Mouse (Mus musculus): Measurements from ENCODE around the gene Fcor. TPM values are rescaled to one million over a fixed set of nuclear protein-coding genes. Genes with fewer than 3 reads are reported as not detected.

Fcor gene
- 6.8 and 11.7 TPM in 2 replicates for polyA plus RNA-seq (2012; rRNA removed)

- TF ChIP-seq POLR2A (IDR thresholded peaks at IDR 0.05; ENCODE audit: borderline replicate concordance, extremely low read depth, insufficient read depth, insufficient read length, poor library complexity, severe bottlenecking) (0 out of 2 replicates have a peak, but pooled peaks have one; percentile 19), CTCF (IDR thresholded peaks at IDR 0.05; ENCODE audit: borderline replicate concordance, extremely low read depth, insufficient read depth, insufficient read length) (peak; percentile 90)
Observed at GRCm38 (mm10) chr8:3671980-3672491, at the start of gene Fcor. Gene Fcor (minus strand): TSS chr8:3672362.

GRCm38 (mm10) chr8:3721041-3721440, 48.9 kb upstream of the Fcor start:
- DNase-seq (ENCODE audit: low read depth) = peak; percentile 64
- no peak for TF ChIP-seq POLR2A (IDR thresholded peaks at IDR 0.05; ENCODE audit: borderline replicate concordance, extremely low read depth, insufficient read depth, insufficient read length, poor library complexity, severe bottlenecking)
- TF ChIP-seq CTCF (IDR thresholded peaks at IDR 0.05; ENCODE audit: borderline replicate concordance, extremely low read depth, insufficient read depth, insufficient read length) = no peak

More at GRCm38 (mm10) chr8:3671980-3672491, at the start of gene Fcor:
- peak; percentile 94 for DNase-seq (ENCODE audit: low read depth)

GRCm38 (mm10) chr8:3720551-3720950, 48.4 kb upstream of the Fcor start, which contains the start of gene Clec4g:
Gene Clec4g (minus strand): TSS chr8:3720651.
- TF ChIP-seq POLR2A (IDR thresholded peaks at IDR 0.05; ENCODE audit: borderline replicate concordance, extremely low read depth, insufficient read depth, insufficient read length, poor library complexity, severe bottlenecking) = no peak
- no peak for TF ChIP-seq CTCF (IDR thresholded peaks at IDR 0.05; ENCODE audit: borderline replicate concordance, extremely low read depth, insufficient read depth, insufficient read length)
- DNase-seq (ENCODE audit: low read depth) = no peak

- DNase-seq (ENCODE audit: low read depth) = peak; percentile 54
- TF ChIP-seq CTCF (IDR thresholded peaks at IDR 0.05; ENCODE audit: borderline replicate concordance, extremely low read depth, insufficient read depth, insufficient read length) (peak; percentile 84), POLR2A (IDR thresholded peaks at IDR 0.05; ENCODE audit: borderline replicate concordance, extremely low read depth, insufficient read depth, insufficient read length, poor library complexity, severe bottlenecking) (no peak)
Observed at GRCm38 (mm10) chr8:3718559-3718958, 46.4 kb upstream of the Fcor start.

- no peak for TF ChIP-seq CTCF (IDR thresholded peaks at IDR 0.05; ENCODE audit: borderline replicate concordance, extremely low read depth, insufficient read depth, insufficient read length)
- TF ChIP-seq POLR2A (IDR thresholded peaks at IDR 0.05; ENCODE audit: borderline replicate concordance, extremely low read depth, insufficient read depth, insufficient read length, poor library complexity, severe bottlenecking) = no peak
- no peak for DNase-seq (ENCODE audit: low read depth)
Observed at GRCm38 (mm10) chr8:3717321-3717954, 45.3 kb upstream of the Fcor start.

GRCm38 (mm10) chr8:3711646-3712045, 39.5 kb upstream of the Fcor start:
- TF ChIP-seq POLR2A (IDR thresholded peaks at IDR 0.05; ENCODE audit: borderline replicate concordance, extremely low read depth, insufficient read depth, insufficient read length, poor library complexity, severe bottlenecking) (no peak), CTCF (IDR thresholded peaks at IDR 0.05; ENCODE audit: borderline replicate concordance, extremely low read depth, insufficient read depth, insufficient read length) (no peak)
- no peak for DNase-seq (ENCODE audit: low read depth)

GRCm38 (mm10) chr8:3710312-3710711, 38.1 kb upstream of the Fcor start:
- no peak for DNase-seq (ENCODE audit: low read depth)

GRCm38 (mm10) chr8:3707611-3708010, 35.4 kb upstream of the Fcor start:
- DNase-seq (ENCODE audit: low read depth) = no peak
- TF ChIP-seq POLR2A (IDR thresholded peaks at IDR 0.05; ENCODE audit: borderline replicate concordance, extremely low read depth, insufficient read depth, insufficient read length, poor library complexity, severe bottlenecking) (no peak), CTCF (IDR thresholded peaks at IDR 0.05; ENCODE audit: borderline replicate concordance, extremely low read depth, insufficient read depth, insufficient read length) (no peak)

More at GRCm38 (mm10) chr8:3710312-3710711, 38.1 kb upstream of the Fcor start:
- TF ChIP-seq CTCF (IDR thresholded peaks at IDR 0.05; ENCODE audit: borderline replicate concordance, extremely low read depth, insufficient read depth, insufficient read length) (no peak), POLR2A (IDR thresholded peaks at IDR 0.05; ENCODE audit: borderline replicate concordance, extremely low read depth, insufficient read depth, insufficient read length, poor library complexity, severe bottlenecking) (no peak)

- peak; percentile 47; the same call in 1 of the 2 replicates for TF ChIP-seq CTCF (IDR thresholded peaks at IDR 0.05; ENCODE audit: borderline replicate concordance, extremely low read depth, insufficient read depth, insufficient read length)
- TF ChIP-seq POLR2A (IDR thresholded peaks at IDR 0.05; ENCODE audit: borderline replicate concordance, extremely low read depth, insufficient read depth, insufficient read length, poor library complexity, severe bottlenecking) = no peak
- DNase-seq (ENCODE audit: low read depth) = no peak
Observed at GRCm38 (mm10) chr8:3705711-3706110, 33.5 kb upstream of the Fcor start.

GRCm38 (mm10) chr8:3701491-3701890, 29.3 kb upstream of the Fcor start:
- TF ChIP-seq CTCF (IDR thresholded peaks at IDR 0.05; ENCODE audit: borderline replicate concordance, extremely low read depth, insufficient read depth, insufficient read length) = no peak
- no peak for TF ChIP-seq POLR2A (IDR thresholded peaks at IDR 0.05; ENCODE audit: borderline replicate concordance, extremely low read depth, insufficient read depth, insufficient read length, poor library complexity, severe bottlenecking)
- no peak for DNase-seq (ENCODE audit: low read depth)

GRCm38 (mm10) chr8:3694121-3694520, 22.0 kb upstream of the Fcor start, which contains the start of gene Fcer2a:
Gene Fcer2a (minus strand): TSS chr8:3694175.
- no peak for DNase-seq (ENCODE audit: low read depth)
- TF ChIP-seq POLR2A (IDR thresholded peaks at IDR 0.05; ENCODE audit: borderline replicate concordance, extremely low read depth, insufficient read depth, insufficient read length, poor library complexity, severe bottlenecking) (no peak), CTCF (IDR thresholded peaks at IDR 0.05; ENCODE audit: borderline replicate concordance, extremely low read depth, insufficient read depth, insufficient read length) (no peak)

GRCm38 (mm10) chr8:3690774-3691173, 18.6 kb upstream of the Fcor start:
- TF ChIP-seq CTCF (IDR thresholded peaks at IDR 0.05; ENCODE audit: borderline replicate concordance, extremely low read depth, insufficient read depth, insufficient read length) (no peak), POLR2A (IDR thresholded peaks at IDR 0.05; ENCODE audit: borderline replicate concordance, extremely low read depth, insufficient read depth, insufficient read length, poor library complexity, severe bottlenecking) (no peak)
- no peak for DNase-seq (ENCODE audit: low read depth)

All from brain, embryonic 14.5 days (tissue).